Mouse (Mus musculus): ENCODE results near the gene Zfp644. TPM values are rescaled to one million over a fixed set of nuclear protein-coding genes. Genes with fewer than 3 reads are reported as not detected.

The Zfp644 gene
- total and polyA plus RNA-seq, 3 experiments = 15.1 to 28.7 (median 17.7) TPM

DNA sequence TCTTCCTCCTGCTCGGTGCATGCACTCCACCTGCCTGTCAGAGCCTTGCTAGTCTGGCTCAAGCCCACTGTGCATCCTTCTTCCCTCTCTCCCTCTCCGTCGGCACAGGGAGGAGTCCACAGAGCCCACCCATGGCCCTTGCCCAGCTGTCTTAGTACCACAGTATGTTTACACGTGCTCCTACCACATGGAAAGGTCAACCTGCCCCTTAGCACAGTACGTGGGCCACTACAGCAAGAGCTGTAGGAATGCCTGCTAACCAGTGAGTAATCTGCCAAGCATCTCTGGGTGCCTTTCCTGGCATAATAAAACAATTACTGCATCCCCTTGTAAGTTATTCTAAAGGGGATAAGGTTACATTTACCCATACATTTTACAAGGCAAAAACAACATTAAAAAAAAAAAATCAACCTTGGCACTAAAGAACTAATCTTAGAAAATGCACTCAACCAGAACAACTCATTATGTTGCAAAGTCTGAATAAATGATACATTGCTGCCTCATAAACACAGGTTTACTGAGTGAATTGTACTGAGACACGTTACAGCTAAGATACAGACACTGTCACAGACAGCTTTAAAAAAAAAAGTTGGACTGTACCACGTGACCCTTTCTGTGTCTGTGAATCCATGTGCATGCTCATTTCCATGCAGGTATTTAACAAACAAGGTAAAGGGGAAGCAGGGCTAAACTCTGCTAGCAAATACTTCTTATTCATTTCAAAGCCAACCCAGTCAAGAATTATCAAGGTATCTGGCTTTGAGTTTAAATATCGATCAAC is 68.5 kb downstream of the Zfp644 start:
- Histone ChIP-seq H3K36me3 (replicated peaks in 1 of 2; ENCODE audit: control insufficient read depth in 1 of 2, insufficient read depth in 1 of 2, low read length in 1 of 2) (peaks cover 5 to 48% of the 10 kb centered on the region in 2 experiments), H3K4me1 (ENCODE audit: control insufficient read depth in 1 of 2, insufficient read depth in 2 of 2) (no peaks in the 10 kb centered on the region), H3K9me3 (replicated peaks; ENCODE audit: low read length) (no peaks in the 10 kb centered on the region), H3K4me2 (ENCODE audit: insufficient read depth, low read depth, poor library complexity, severe bottlenecking) (no peak overlapping the region), H3K9ac (ENCODE audit: insufficient read depth, low read depth) (no peak overlapping the region), H3K79me2 (replicated peaks; ENCODE audit: control insufficient read depth, extremely low read depth, insufficient read depth, poor library complexity, severe bottlenecking) (peaks cover 6% of the 10 kb centered on the region), H3K27ac (ENCODE audit: insufficient read depth, low read depth) (no peak overlapping the region; the same call in 1 of the 2 replicates), H3K4me3 (replicated peaks in 1 of 3; ENCODE audit: low read depth in 2 of 3, low read length in 2 of 3, poor library complexity in 1 of 3) (no peak overlapping the region), H3K27me3 (replicated peaks) (no peaks in the 10 kb centered on the region)
- no peak for DNase-seq (ENCODE audit: extremely low read depth)
- TF ChIP-seq ZMIZ1 (IDR thresholded peaks at IDR 0.05; ENCODE audit: low read depth, low read length) = no peak
- in situ Hi-C loops (cut with MboI; ENCODE audit: low pct_ligation_motif_present, low pct_unique_long_range_greater_than_20kb, low sequenced_read_pairs) (no loop called here), dilution Hi-C loops (cut with MboI; ENCODE audit: extremely low pct_ligation_motif_present, extremely low pct_unique_long_range_greater_than_20kb, low sequenced_read_pairs) (no loop called here)

DNA sequence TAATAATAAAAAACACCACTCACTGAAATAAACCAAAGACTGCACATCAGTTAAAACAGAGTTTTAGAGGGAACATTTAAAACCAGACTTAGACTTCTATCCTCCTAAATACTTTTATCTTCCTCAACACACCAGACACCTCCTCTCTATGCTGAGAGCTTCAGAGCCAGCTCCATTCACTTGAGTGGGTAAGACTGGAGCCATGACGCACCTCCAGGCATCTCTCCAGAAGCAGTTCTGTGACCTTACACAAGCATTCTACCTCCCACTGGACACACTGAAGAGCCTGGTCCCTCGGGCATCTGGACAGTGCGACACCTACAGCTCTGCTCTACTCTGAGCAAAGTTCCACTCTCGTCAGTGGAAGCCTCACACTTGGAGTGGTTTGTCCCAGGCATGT is 73.8 kb downstream of the Zfp644 start:
- Histone ChIP-seq H3K9me3 (replicated peaks; ENCODE audit: low read length) (no peaks in the 10 kb centered on the region), H3K4me3 (replicated peaks in 1 of 3; ENCODE audit: low read depth in 2 of 3, low read length in 2 of 3, poor library complexity in 1 of 3) (no peak overlapping the region), H3K36me3 (replicated peaks in 1 of 2; ENCODE audit: control insufficient read depth in 1 of 2, insufficient read depth in 1 of 2, low read length in 1 of 2) (peaks cover 5 to 65% of the 10 kb centered on the region in 2 experiments), H3K79me2 (replicated peaks; ENCODE audit: control insufficient read depth, extremely low read depth, insufficient read depth, poor library complexity, severe bottlenecking) (no peaks in the 10 kb centered on the region), H3K27ac (ENCODE audit: insufficient read depth, low read depth) (no peak overlapping the region), H3K27me3 (replicated peaks) (no peaks in the 10 kb centered on the region), H3K4me1 (ENCODE audit: control insufficient read depth in 1 of 2, insufficient read depth in 2 of 2) (no peaks in the 10 kb centered on the region), H3K9ac (ENCODE audit: insufficient read depth, low read depth) (no peak overlapping the region), H3K4me2 (ENCODE audit: insufficient read depth, low read depth, poor library complexity, severe bottlenecking) (no peak overlapping the region)
- dilution Hi-C loops (cut with MboI; ENCODE audit: extremely low pct_ligation_motif_present, extremely low pct_unique_long_range_greater_than_20kb, low sequenced_read_pairs) = no loop called here
- in situ Hi-C loops (cut with MboI; ENCODE audit: low pct_ligation_motif_present, low pct_unique_long_range_greater_than_20kb, low sequenced_read_pairs) = no loop called here
- DNase-seq (ENCODE audit: extremely low read depth) = no peak
- TF ChIP-seq ZNF384 (IDR thresholded peaks at IDR 0.05; ENCODE audit: low read depth, low read length) (no peak), HCFC1 (IDR thresholded peaks at IDR 0.05; ENCODE audit: low read depth, low read length) (no peak), SMC3 (IDR thresholded peaks at IDR 0.05; ENCODE audit: low read depth, low read length) (no peak), PAX5 (IDR thresholded peaks at IDR 0.05; ENCODE audit: low read length) (no peak), JUND (conservative IDR thresholded peaks at IDR 0.05; ENCODE audit: low read depth, low read length) (no peak), ZKSCAN1 (IDR thresholded peaks at IDR 0.05; ENCODE audit: borderline replicate concordance, low read depth, low read length) (no peak), BHLHE40 (IDR thresholded peaks at IDR 0.05; ENCODE audit: low read depth, low read length) (no peak), MEF2A (IDR thresholded peaks at IDR 0.05; ENCODE audit: borderline replicate concordance, low read depth, low read length) (no peak), TCF12 (IDR thresholded peaks at IDR 0.05; ENCODE audit: low read depth, low read length) (no peak), IRF4 (IDR thresholded peaks at IDR 0.05; ENCODE audit: low read depth, low read length) (no peak), CTCF (conservative IDR thresholded peaks at IDR 0.05 in 1 of 2, IDR thresholded peaks at IDR 0.05 in 1 of 2; ENCODE audit: low read depth in 2 of 2, low read length in 2 of 2) (no peak), MAFK (IDR thresholded peaks at IDR 0.05; ENCODE audit: insufficient replicate concordance, low read length) (no peak)

DNA sequence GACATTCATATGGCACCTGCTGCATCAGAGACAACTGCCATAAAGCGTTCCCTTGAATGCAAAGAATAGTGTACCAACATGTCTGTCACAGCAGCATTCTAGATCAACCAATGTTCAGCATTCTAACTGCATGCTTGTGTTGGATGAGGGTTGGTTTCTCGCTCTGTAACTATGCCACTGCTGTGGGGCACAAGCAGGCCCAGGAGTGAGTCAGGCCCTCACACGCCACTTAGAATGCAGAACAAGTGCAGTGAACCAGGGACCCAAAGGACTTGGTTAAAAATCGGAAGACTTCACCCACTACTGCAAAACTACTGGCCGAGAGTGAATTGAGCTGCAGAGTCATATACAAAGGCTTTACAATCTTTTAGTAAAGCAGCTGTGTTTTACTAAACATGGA is 74.9 kb downstream of the Zfp644 start:
- no peak overlapping the region for H3K4me2 ChIP-seq (ENCODE audit: insufficient read depth, low read depth, poor library complexity, severe bottlenecking)
- no peak overlapping the region for H3K4me3 ChIP-seq (replicated peaks in 1 of 3; ENCODE audit: low read depth in 2 of 3, low read length in 2 of 3, poor library complexity in 1 of 3)
- no peak for DNase-seq (ENCODE audit: extremely low read depth)
- H3K9me3 ChIP-seq (replicated peaks; ENCODE audit: low read length) = no peaks in the 10 kb centered on the region
- dilution Hi-C loops (cut with MboI; ENCODE audit: extremely low pct_ligation_motif_present, extremely low pct_unique_long_range_greater_than_20kb, low sequenced_read_pairs) = no loop called here
- H3K4me1 ChIP-seq (ENCODE audit: control insufficient read depth in 1 of 2, insufficient read depth in 2 of 2) = no peaks in the 10 kb centered on the region
- H3K27me3 ChIP-seq (replicated peaks) = no peaks in the 10 kb centered on the region
- no peaks in the 10 kb centered on the region for H3K79me2 ChIP-seq (replicated peaks; ENCODE audit: control insufficient read depth, extremely low read depth, insufficient read depth, poor library complexity, severe bottlenecking)
- no peak overlapping the region for H3K9ac ChIP-seq (ENCODE audit: insufficient read depth, low read depth)
- in situ Hi-C loops (cut with MboI; ENCODE audit: low pct_ligation_motif_present, low pct_unique_long_range_greater_than_20kb, low sequenced_read_pairs) = no loop called here
- no peak overlapping the region for H3K27ac ChIP-seq (ENCODE audit: insufficient read depth, low read depth)
- TF ChIP-seq CHD1 (IDR thresholded peaks at IDR 0.05; ENCODE audit: low read depth, low read length) (no peak), POLR2AphosphoS2 (IDR thresholded peaks at IDR 0.05; ENCODE audit: low read depth, low read length) (no peak), NRF1 (IDR thresholded peaks at IDR 0.05; ENCODE audit: low read depth, low read length) (no peak), CTCF (conservative IDR thresholded peaks at IDR 0.05 in 1 of 2, IDR thresholded peaks at IDR 0.05 in 1 of 2; ENCODE audit: low read depth in 2 of 2, low read length in 2 of 2) (no peak), MAX (IDR thresholded peaks at IDR 0.05; ENCODE audit: low read length) (no peak), ZKSCAN1 (IDR thresholded peaks at IDR 0.05; ENCODE audit: borderline replicate concordance, low read depth, low read length) (no peak), ETS1 (conservative IDR thresholded peaks at IDR 0.05; ENCODE audit: low read depth, low read length) (no peak), ZNF384 (IDR thresholded peaks at IDR 0.05; ENCODE audit: low read depth, low read length) (no peak), ZMIZ1 (IDR thresholded peaks at IDR 0.05; ENCODE audit: low read depth, low read length) (no peak), RCOR1 (conservative IDR thresholded peaks at IDR 0.05; ENCODE audit: low read depth, low read length) (no peak)
- peaks cover 5 to 68% of the 10 kb centered on the region in 2 experiments for H3K36me3 ChIP-seq (replicated peaks in 1 of 2; ENCODE audit: control insufficient read depth in 1 of 2, insufficient read depth in 1 of 2, low read length in 1 of 2)
